Mouse (Mus musculus) cerebellum, adult (tissue): Measurements from ENCODE around the gene Slc2a13.

Source experiments
- ATAC-seq: cut with Nextera tagmentation; 2 replicates; pipeline ENCODE4 v1.9.2; 2017; ENCODE audit warnings: mild to moderate bottlenecking, moderate library complexity, mixed read lengths; ENCODE audit not compliant: insufficient number of reproducible peaks, low FRiP score, low TSS enrichment

The Slc2a13 gene

GRCm38 (mm10) chr15:91503291-91503690, 69.8 kb downstream of the Slc2a13 start:
- no peak for ATAC-seq

GRCm38 (mm10) chr15:91502661-91503060, 70.4 kb downstream of the Slc2a13 start:
- no peak for ATAC-seq

- no peak for ATAC-seq
These were observed 70.8 kb downstream of the Slc2a13 start for GRCm38 (mm10) chr15:91502235-91502634.

- ATAC-seq: no peak; the same call in 1 of the 2 replicates
These were observed 78.0 kb downstream of the Slc2a13 start for GRCm38 (mm10) chr15:91495014-91495413.

- peak; percentile 71 for ATAC-seq
These were observed 93.0 kb downstream of the Slc2a13 start for GRCm38 (mm10) chr15:91479924-91480615.

GRCm38 (mm10) chr15:91477766-91478165, 95.3 kb downstream of the Slc2a13 start:
- ATAC-seq: no peak

- 0 out of 2 replicates have a peak, but pooled peaks have one; percentile 61 for ATAC-seq
These were observed 99.2 kb downstream of the Slc2a13 start for GRCm38 (mm10) chr15:91473690-91474409.

- no peak for ATAC-seq
These were observed 107.7 kb downstream of the Slc2a13 start for GRCm38 (mm10) chr15:91465331-91465730.

GRCm38 (mm10) chr15:91463857-91464435, 109.1 kb downstream of the Slc2a13 start:
- no peak for ATAC-seq

GRCm38 (mm10) chr15:91463026-91463661, 109.9 kb downstream of the Slc2a13 start:
- peak; percentile 87 for ATAC-seq

GRCm38 (mm10) chr15:91461940-91462339, 111.1 kb downstream of the Slc2a13 start:
- ATAC-seq: no peak

GRCm38 (mm10) chr15:91457202-91457601, 115.9 kb downstream of the Slc2a13 start:
- no peak for ATAC-seq

GRCm38 (mm10) chr15:91445399-91445798, 127.7 kb downstream of the Slc2a13 start:
- peak; percentile 69 for ATAC-seq

GRCm38 (mm10) chr15:91443449-91443848, 129.6 kb downstream of the Slc2a13 start:
- ATAC-seq: no peak

GRCm38 (mm10) chr15:91439883-91440282, 133.2 kb downstream of the Slc2a13 start:
- ATAC-seq: peak; percentile 94

GRCm38 (mm10) chr15:91425426-91425825, 147.6 kb downstream of the Slc2a13 start:
- no peak for ATAC-seq

- ATAC-seq: no peak
These were observed 166.1 kb downstream of the Slc2a13 start for GRCm38 (mm10) chr15:91406979-91407378.

GRCm38 (mm10) chr15:91395165-91395564, 177.9 kb downstream of the Slc2a13 start:
- ATAC-seq: no peak

GRCm38 (mm10) chr15:91383694-91384093, 189.4 kb downstream of the Slc2a13 start:
- no peak for ATAC-seq

- peak; percentile 56; the same call in 1 of the 2 replicates for ATAC-seq
These were observed 190.5 kb downstream of the Slc2a13 start for GRCm38 (mm10) chr15:91382606-91383005.

GRCm38 (mm10) chr15:91381864-91382263, 191.2 kb downstream of the Slc2a13 start:
- ATAC-seq: no peak
